Mouse (Mus musculus) heart, postnatal 36 days (tissue): ENCODE measurements around the gene Prpf40a. TPM values are rescaled to one million over a fixed set of nuclear protein-coding genes. Genes with fewer than 3 reads are reported as not detected.

Experiments used
- DNase-seq, 2 experiments: peaks; one replicate each; pipeline ENCODE4 v3.0.0; 2021 to 2022
- intact Hi-C: fragments of 180-260 bp; cut with DNase I; formaldehyde crosslinking; loops from one replicate; pipeline ENCODE4 v1.15.1; 2025
- total RNA-seq, 2 experiments: library from RNA; stranded (reverse); gene quantifications; 2 replicates each; pipeline ENCODE4 v1.2.3; 2021

The Prpf40a gene
- total RNA-seq = 10 to 100 TPM; 27.8 to 31.5 TPM

- intact Hi-C loops = loop anchor here (5.0 to 10.0 kb wide), 2 partner anchors 449 to 766 kb away; partner anchors contain the start of genes Arl5a and Stam2
- DNase-seq = peak; percentile 100
Measured at GRCm38 (mm10) chr2:53190684-53191511, at the start of gene Prpf40a. Gene Prpf40a, minus strand, starts transcription at chr2:53191284.

GRCm38 (mm10) chr2:53222242-53222641, 31.2 kb upstream of the Prpf40a start:
- intact Hi-C loops = no loop called here
- no peak for DNase-seq

- DNase-seq = no peak
- intact Hi-C loops = no loop called here
Measured at GRCm38 (mm10) chr2:53213493-53213892, 22.4 kb upstream of the Prpf40a start.

- DNase-seq = no peak
- intact Hi-C loops = loop anchor here (10.0 kb wide), 1 partner anchor 878 kb away; the partner anchor contains the start of gene Rprm
Measured at GRCm38 (mm10) chr2:53206749-53207148, 15.7 kb upstream of the Prpf40a start.

GRCm38 (mm10) chr2:53204373-53205274, 13.5 kb upstream of the Prpf40a start:
- DNase-seq = no peak
- intact Hi-C loops = loop anchor here (5.0 to 10.0 kb wide), 2 partner anchors 447 to 880 kb away; partner anchors contain the start of gene Rprm

GRCm38 (mm10) chr2:53200164-53200885, 9.2 kb upstream of the Prpf40a start:
- DNase-seq = no peak
- intact Hi-C loops = loop anchor here (5.0 to 10.0 kb wide), 2 partner anchors 443 to 884 kb away; partner anchors contain the start of gene Rprm

- no peak for DNase-seq
- intact Hi-C loops = loop anchor here (10.0 kb wide), 1 partner anchor 774 kb away; the partner anchor contains the start of gene Arl5a
Measured at GRCm38 (mm10) chr2:53199203-53199602, 8.1 kb upstream of the Prpf40a start.

GRCm38 (mm10) chr2:53196431-53196830, 5.3 kb upstream of the Prpf40a start:
- no peak for DNase-seq
- intact Hi-C loops = loop anchor here (10.0 kb wide), 1 partner anchor 772 kb away; the partner anchor contains the start of gene Arl5a

- intact Hi-C loops = loop anchor here (5.0 to 10.0 kb wide), 2 partner anchors 450 to 768 kb away; partner anchors contain the start of genes Arl5a and Stam2
- no peak for DNase-seq
Measured at GRCm38 (mm10) chr2:53192386-53192785, 1.3 kb upstream of the Prpf40a start.

GRCm38 (mm10) chr2:53191523-53192220, 588 bp upstream of the Prpf40a start, which contains the start of gene Arl6ip6:
Gene Arl6ip6, plus strand, starts transcription at chr2:53191726.
- intact Hi-C loops = loop anchor here (5.0 to 10.0 kb wide), 2 partner anchors 449 to 767 kb away; partner anchors contain the start of genes Arl5a and Stam2

GRCm38 (mm10) chr2:53189811-53190210, 1.3 kb downstream of the Prpf40a start:
- no peak for DNase-seq
- intact Hi-C loops = loop anchor here (5.0 to 10.0 kb wide), 2 partner anchors 448 to 765 kb away; partner anchors contain the start of genes Arl5a and Stam2

More at GRCm38 (mm10) chr2:53191523-53192220, 588 bp upstream of the Prpf40a start, which contains the start of gene Arl6ip6:
- peak; percentile 97 to 99 for DNase-seq

GRCm38 (mm10) chr2:53179876-53180275, 11.2 kb downstream of the Prpf40a start:
- intact Hi-C loops = no loop called here
- no peak for DNase-seq

- intact Hi-C loops = no loop called here
- no peak for DNase-seq
Measured at GRCm38 (mm10) chr2:53178966-53179365, 12.1 kb downstream of the Prpf40a start.

GRCm38 (mm10) chr2:53173966-53174365, 17.1 kb downstream of the Prpf40a start:
- no peak for DNase-seq
- intact Hi-C loops = no loop called here

GRCm38 (mm10) chr2:53146852-53147251, 44.2 kb downstream of the Prpf40a start:
- DNase-seq = no peak
- intact Hi-C loops = no loop called here

GRCm38 (mm10) chr2:53131567-53131966, 59.5 kb downstream of the Prpf40a start:
- no peak for DNase-seq
- intact Hi-C loops = no loop called here

GRCm38 (mm10) chr2:53129070-53129469, 62.0 kb downstream of the Prpf40a start:
- intact Hi-C loops = no loop called here
- no peak for DNase-seq

GRCm38 (mm10) chr2:53125998-53126397, 65.1 kb downstream of the Prpf40a start:
- intact Hi-C loops = no loop called here
- DNase-seq = no peak

GRCm38 (mm10) chr2:53121797-53122196, 69.3 kb downstream of the Prpf40a start:
- peak; percentile 13 to 32 for DNase-seq
- intact Hi-C loops = loop anchor here (1.0 kb wide), 1 partner anchor 365 kb away; no protein-coding TSS in a partner anchor
